Mouse (Mus musculus) testis, adult 2 months (tissue): ENCODE results near the gene Rrp12.

ENCODE experiments used
- CTCF ChIP-seq: fragments of 200-500 bp; IDR thresholded peaks from 2 replicates; pipeline ENCODE4 v1.5.1; 2012; ENCODE audit warnings: low read depth, mild to moderate bottlenecking, inconsistent platforms, low read length, moderate library complexity; ENCODE audit not compliant: control insufficient read depth, insufficient read depth, insufficient replicate concordance
- POLR2A ChIP-seq: fragments of 200-500 bp; IDR thresholded peaks from 2 replicates; pipeline ENCODE4 v1.6.1; 2012; ENCODE audit warnings: low read depth, mild to moderate bottlenecking, inconsistent platforms, low read length, moderate library complexity; ENCODE audit not compliant: control insufficient read depth

GRCm38 (mm10) chr19:41821436-41821835 lies 74.5 kb downstream of the Rrp12 start:
- TF ChIP-seq CTCF (no peak), POLR2A (no peak)
